Mouse (Mus musculus) cerebellum, adult 2 months (tissue): ENCODE measurements around the gene Brinp1.

Experiments used
- CTCF ChIP-seq: fragments of 200-500 bp; IDR thresholded peaks from 2 replicates; pipeline ENCODE4 v1.5.1; 2011; ENCODE audit warnings: low read depth, mild to moderate bottlenecking, control low read depth, low read length, moderate library complexity, borderline replicate concordance; ENCODE audit not compliant: insufficient read depth
- POLR2A ChIP-seq: fragments of 200-500 bp; IDR thresholded peaks from 2 replicates; pipeline ENCODE4 v1.6.1; 2011; ENCODE audit warnings: low read length, control low read depth, borderline replicate concordance; ENCODE audit not compliant: insufficient read depth

DNA sequence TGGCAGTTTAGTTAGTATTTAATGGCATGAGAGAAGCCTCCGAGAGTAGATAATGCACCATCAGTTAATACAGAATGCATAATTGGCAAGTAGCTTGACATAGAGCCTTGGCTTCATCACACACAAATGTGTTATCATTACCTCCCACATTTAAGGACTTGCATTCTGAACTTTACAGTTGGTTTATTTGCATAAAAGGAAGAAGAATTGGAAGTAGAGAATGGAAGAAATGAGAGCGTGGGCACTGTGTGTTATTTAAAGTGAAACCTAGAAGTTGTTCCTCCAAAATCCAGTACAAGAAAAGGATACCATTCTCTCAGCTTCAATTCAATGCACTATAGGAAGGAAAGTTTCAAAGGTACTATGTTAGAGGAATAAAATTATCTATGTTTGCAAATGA, 67.9 kb downstream of the Brinp1 start:
- TF ChIP-seq CTCF = no peak
- TF ChIP-seq POLR2A = no peak
